Mouse (Mus musculus): ENCODE data around the gene Iqsec1. TPM values are rescaled to one million over a fixed set of nuclear protein-coding genes. Genes with fewer than 3 reads are reported as not detected.
"Not testable (repeated sequence)": the region's sequence is repeated elsewhere in the genome, so short reads cannot be mapped to it uniquely, and the experiment has no call there.

Iqsec1 gene
- total RNA-seq, 2 experiments from 2014 or later, result 107 to 124 TPM

GRCm38 (mm10) chr6:90663736-90664135 is 324.7 kb downstream of the Iqsec1 start:
- no peak for DNase-seq (ENCODE audit: low spot score)

GRCm38 (mm10) chr6:90662148-90662547 is 326.3 kb downstream of the Iqsec1 start:
- DNase-seq (ENCODE audit: low spot score), result no peak

- no peak for DNase-seq (ENCODE audit: low spot score)
These were observed 327.5 kb downstream of the Iqsec1 start for GRCm38 (mm10) chr6:90661029-90661399.

- no peak for DNase-seq (ENCODE audit: low spot score)
These were observed 328.0 kb downstream of the Iqsec1 start for GRCm38 (mm10) chr6:90660398-90661028.

DNA sequence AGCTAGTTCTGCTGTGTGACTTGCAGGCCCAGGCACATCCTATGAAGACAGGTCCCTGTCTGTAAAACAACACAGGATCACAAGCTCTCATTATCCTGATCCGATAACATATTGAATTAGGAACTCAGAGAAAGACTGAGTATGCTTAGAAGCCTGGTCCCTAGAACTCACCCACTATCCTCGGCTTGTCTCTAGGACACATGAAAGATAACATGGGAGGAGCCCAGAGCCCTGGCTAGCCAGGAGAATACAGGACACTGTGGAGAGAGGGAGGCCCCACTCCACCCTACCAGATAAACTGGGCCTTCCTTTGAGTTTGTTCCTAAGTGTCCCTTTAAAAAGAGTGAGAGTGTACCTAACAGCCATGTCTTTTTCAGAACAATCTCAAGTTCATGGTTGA is 328.6 kb downstream of the Iqsec1 start:
- no peak for DNase-seq (ENCODE audit: low spot score)

- not testable (repeated sequence) for DNase-seq (ENCODE audit: low spot score)
These were observed 332.1 kb downstream of the Iqsec1 start for GRCm38 (mm10) chr6:90656344-90656850.

- peak; percentile 75 for DNase-seq (ENCODE audit: low spot score)
These were observed 334.7 kb downstream of the Iqsec1 start for GRCm38 (mm10) chr6:90653736-90654135.

DNA sequence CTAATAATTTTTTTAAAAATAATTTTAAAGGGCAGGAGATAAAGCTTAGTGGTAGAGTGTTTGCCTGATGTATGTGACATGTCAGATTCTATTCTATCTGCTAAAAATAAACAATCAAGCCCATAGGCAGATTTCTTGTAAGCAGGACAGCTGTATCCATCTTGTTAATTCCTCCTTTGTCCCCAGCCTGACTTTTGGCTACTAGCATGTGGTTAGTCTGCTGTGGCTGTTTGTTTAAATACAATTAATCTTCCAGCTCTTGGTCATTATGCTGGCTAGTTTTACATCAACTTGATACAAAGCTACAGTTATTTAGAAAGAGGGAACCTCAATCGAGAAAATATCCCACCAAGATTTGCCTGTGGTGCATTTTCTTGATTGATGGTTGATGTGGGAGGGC is 337.9 kb downstream of the Iqsec1 start:
- DNase-seq (ENCODE audit: low spot score), result no peak

DNA sequence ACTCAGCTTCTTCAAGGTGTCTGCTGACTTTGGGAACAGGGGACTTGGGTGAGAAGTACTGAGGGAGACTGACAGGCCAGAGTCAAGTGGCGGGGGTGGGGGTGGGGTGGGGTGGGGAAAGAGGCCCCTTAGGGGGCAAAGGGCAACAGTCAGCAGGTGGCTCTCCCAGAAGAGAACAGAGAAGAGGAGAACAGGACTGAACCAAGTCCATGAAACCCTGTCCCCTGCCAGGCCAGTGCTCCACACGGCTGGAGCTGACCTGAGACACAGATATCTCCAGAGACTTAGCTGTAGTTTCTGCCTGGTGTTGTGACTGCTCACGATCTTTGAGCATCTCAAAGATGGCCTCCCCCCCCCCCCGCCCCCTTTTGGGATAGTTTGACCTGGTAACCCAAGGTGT is 339.2 kb downstream of the Iqsec1 start:
- no peak for DNase-seq (ENCODE audit: low spot score)

- DNase-seq (ENCODE audit: low spot score), result no peak
These were observed 340.1 kb downstream of the Iqsec1 start for GRCm38 (mm10) chr6:90648391-90648790.

GRCm38 (mm10) chr6:90644965-90645364 is 343.5 kb downstream of the Iqsec1 start:
- DNase-seq (ENCODE audit: low spot score), result no peak

DNA sequence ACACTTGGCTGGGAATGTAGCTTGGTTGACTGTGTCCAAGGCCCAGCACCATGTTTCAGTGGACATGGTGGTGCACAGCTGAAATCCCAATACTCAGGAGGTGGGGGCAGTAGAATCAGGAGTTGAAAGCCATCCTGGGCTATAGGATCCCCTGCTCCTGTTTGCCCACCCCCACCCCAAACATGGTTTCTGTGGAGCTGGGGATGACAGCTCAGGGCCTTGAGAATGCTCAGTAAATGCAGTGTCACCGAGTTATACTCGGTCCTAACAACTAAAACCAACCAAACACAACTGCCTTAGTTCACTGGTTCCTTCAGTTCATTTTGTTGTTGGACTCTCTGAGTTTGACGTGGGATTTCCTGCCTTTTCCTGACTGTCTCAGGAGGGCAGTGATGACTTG is 345.4 kb downstream of the Iqsec1 start:
- no peak for DNase-seq (ENCODE audit: low spot score)

- DNase-seq (ENCODE audit: low spot score), result no peak
These were observed 352.9 kb downstream of the Iqsec1 start for GRCm38 (mm10) chr6:90635611-90636010.

GRCm38 (mm10) chr6:90635081-90635480 is 353.4 kb downstream of the Iqsec1 start:
- no peak for DNase-seq (ENCODE audit: low spot score)

DNA sequence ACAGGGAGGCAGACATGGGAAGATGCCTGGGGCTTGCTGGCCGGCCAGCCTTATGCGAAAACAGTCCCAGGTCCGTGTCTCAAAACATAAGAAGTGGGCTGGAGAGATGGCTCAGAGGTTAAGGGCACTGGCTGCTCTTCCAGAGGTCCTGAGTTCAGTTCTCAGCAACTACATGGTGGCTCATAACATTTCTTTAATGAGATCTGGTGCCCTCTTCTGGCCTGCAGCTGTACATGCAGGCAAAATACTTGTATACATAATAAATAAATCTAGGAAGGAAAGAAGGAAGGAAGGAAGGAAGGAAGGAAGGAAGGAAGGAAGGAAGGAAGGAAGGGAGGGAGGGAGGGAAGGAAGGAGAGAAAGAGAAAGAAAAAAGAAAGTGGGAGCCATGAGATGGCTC is 356.0 kb downstream of the Iqsec1 start:
- DNase-seq (ENCODE audit: low spot score), result not testable (repeated sequence)

GRCm38 (mm10) chr6:90630427-90630826 is 358.1 kb downstream of the Iqsec1 start:
- DNase-seq (ENCODE audit: low spot score), result no peak

- DNase-seq (ENCODE audit: low spot score), result no peak
These were observed 359.0 kb downstream of the Iqsec1 start for GRCm38 (mm10) chr6:90629506-90629905.

- DNase-seq (ENCODE audit: low spot score), result no peak
These were observed 360.9 kb downstream of the Iqsec1 start for GRCm38 (mm10) chr6:90627556-90627955.

DNA sequence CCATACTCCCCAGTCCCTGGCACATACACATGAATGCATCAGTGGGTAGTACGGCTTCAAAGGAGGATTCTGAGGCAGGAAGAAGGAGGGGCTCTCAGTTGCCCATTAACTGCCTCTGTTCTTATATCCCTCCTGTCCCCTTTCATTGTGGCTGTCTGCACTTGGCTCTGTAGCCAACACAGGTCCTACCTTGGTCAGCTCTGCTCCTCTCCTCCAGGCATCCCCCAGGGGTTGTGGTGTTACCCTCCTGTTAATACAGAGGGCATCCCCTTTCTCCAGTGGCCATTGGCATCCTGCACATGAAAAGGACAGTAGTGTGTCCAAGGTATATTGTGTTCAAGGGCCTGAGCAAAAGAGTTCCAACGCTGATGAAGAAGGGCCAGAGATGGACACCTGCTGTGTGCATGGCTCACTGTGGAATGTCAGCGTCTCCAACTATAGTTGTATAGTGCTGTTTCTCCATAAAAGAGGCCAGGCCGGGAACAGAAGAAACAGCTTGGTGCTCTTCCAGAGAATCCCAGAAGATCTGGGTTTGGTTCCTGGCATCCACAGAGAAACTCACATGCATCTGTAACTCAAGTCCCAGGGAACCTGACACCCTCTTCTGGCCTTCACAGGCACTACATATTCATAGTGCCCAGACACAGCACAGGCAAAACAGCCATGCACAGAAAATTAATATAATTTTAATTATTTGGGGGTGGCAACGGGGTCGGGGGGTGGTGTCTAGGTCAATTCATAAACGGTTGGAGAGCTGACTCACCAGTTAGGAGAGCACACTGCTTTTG is 363.1 kb downstream of the Iqsec1 start:
- peak; percentile 52 for DNase-seq (ENCODE audit: low spot score)

- peak; percentile 86 for DNase-seq (ENCODE audit: low spot score)
These were observed 363.8 kb downstream of the Iqsec1 start for GRCm38 (mm10) chr6:90624733-90625132.

DNA sequence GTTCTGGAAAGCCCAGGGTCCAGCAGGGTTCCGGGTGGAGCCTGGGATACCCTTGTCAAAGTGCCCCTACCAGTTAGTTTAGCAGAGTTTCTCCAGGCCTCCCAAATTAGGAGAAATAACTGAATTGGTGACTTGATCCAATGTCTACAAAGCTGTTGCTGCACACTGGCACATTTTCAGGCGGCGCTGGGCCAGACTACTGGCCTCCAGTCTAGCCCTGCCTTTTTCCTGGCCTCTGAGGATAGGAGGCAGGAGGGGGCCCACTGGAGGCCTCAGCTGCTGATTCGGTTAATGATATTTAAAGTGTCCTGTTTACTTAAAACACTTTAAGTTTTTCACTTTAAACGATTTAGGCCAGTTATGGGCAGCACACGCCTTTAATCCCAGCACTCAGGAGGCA is 364.3 kb downstream of the Iqsec1 start:
- DNase-seq (ENCODE audit: low spot score), result peak; percentile 84

- no peak for DNase-seq (ENCODE audit: low spot score)
These were observed 365.0 kb downstream of the Iqsec1 start for GRCm38 (mm10) chr6:90623456-90623836.
